Mouse (Mus musculus) gastrocnemius, adult 18-20 months (tissue): ENCODE results near the gene Usp47. TPM values are rescaled to one million over a fixed set of nuclear protein-coding genes. Genes with fewer than 3 reads are reported as not detected.
"Not testable (repeated sequence)": the region's sequence is repeated elsewhere in the genome, so short reads cannot be mapped to it uniquely, and the experiment has no call there.

Experiments used
- DNase-seq: peaks from one replicate; pipeline ENCODE4 v3.0.0; 2021; ENCODE audit warnings: low spot score
- total RNA-seq, 2 experiments: library from RNA; stranded (reverse); gene quantifications; 2 replicates each; pipeline ENCODE4 v1.2.3; 2021

Gene Usp47
- total RNA-seq, 2 experiments from 2014 or later = 225 to 256 TPM

GRCm38 (mm10) chr7:112036636-112037035, 13.3 kb downstream of the Usp47 start:
- DNase-seq = peak; percentile 26

GRCm38 (mm10) chr7:112040271-112040670, 17.0 kb downstream of the Usp47 start:
- no peak for DNase-seq

- no peak for DNase-seq
Measured at GRCm38 (mm10) chr7:112042758-112043157, 19.5 kb downstream of the Usp47 start.

GRCm38 (mm10) chr7:112045249-112045648, 21.9 kb downstream of the Usp47 start:
- no peak for DNase-seq

GRCm38 (mm10) chr7:112045794-112046388, 22.6 kb downstream of the Usp47 start:
- no peak for DNase-seq

- DNase-seq = no peak
Measured at GRCm38 (mm10) chr7:112048643-112049042, 25.3 kb downstream of the Usp47 start.

- no peak for DNase-seq
Measured at GRCm38 (mm10) chr7:112053667-112054066, 30.4 kb downstream of the Usp47 start.

- DNase-seq = no peak
Measured at GRCm38 (mm10) chr7:112055901-112056625, 32.8 kb downstream of the Usp47 start.

- DNase-seq = no peak
Measured at GRCm38 (mm10) chr7:112074868-112075267, 51.6 kb downstream of the Usp47 start.

GRCm38 (mm10) chr7:112082636-112083035, 59.3 kb downstream of the Usp47 start:
- no peak for DNase-seq

- no peak for DNase-seq
Measured at GRCm38 (mm10) chr7:112084222-112084621, 60.9 kb downstream of the Usp47 start.

- DNase-seq = peak; percentile 86
Measured at GRCm38 (mm10) chr7:112085062-112085461, 61.8 kb downstream of the Usp47 start.

- DNase-seq = no peak
Measured at GRCm38 (mm10) chr7:112086186-112086585, 62.9 kb downstream of the Usp47 start.

GRCm38 (mm10) chr7:112094923-112095322, 71.6 kb downstream of the Usp47 start:
- not testable (repeated sequence) for DNase-seq

GRCm38 (mm10) chr7:112100887-112101286, 77.6 kb downstream of the Usp47 start:
- DNase-seq = no peak

- no peak for DNase-seq
Measured at GRCm38 (mm10) chr7:112102933-112103332, 79.6 kb downstream of the Usp47 start.

GRCm38 (mm10) chr7:112103816-112104215, 80.5 kb downstream of the Usp47 start:
- no peak for DNase-seq

- DNase-seq = no peak
Measured at GRCm38 (mm10) chr7:112108757-112109156, 85.5 kb downstream of the Usp47 start.

GRCm38 (mm10) chr7:112110638-112111372, 87.5 kb downstream of the Usp47 start:
- no peak for DNase-seq

- no peak for DNase-seq
Measured at GRCm38 (mm10) chr7:112117501-112117900, 94.2 kb downstream of the Usp47 start.

GRCm38 (mm10) chr7:112118086-112118485, 94.8 kb downstream of the Usp47 start:
- DNase-seq = no peak

GRCm38 (mm10) chr7:112119248-112119647, 95.9 kb downstream of the Usp47 start:
- no peak for DNase-seq
